Mouse (Mus musculus) neural tube, embryonic 12.5 days (tissue): ENCODE results near the gene Btnl6. TPM values are rescaled to one million over a fixed set of nuclear protein-coding genes. Genes with fewer than 3 reads are reported as not detected.

Experiments
- ATAC-seq: fragments of 200-750 bp; cut with Nextera tagmentation; 2 replicates; pipeline ENCODE4 v1.8.0; 2017; ENCODE audit warnings: low read depth, mild to moderate bottlenecking, moderate TSS enrichment, moderate library complexity; ENCODE audit not compliant: low FRiP score
- H3K27ac ChIP-seq: fragments of 300-500 bp; sonication (generic); 2 replicates; pipeline ENCODE4 v1.5.1; 2016
- H3K27me3 ChIP-seq: fragments of 300-500 bp; sonication (generic); replicated peaks from 2 replicates; pipeline ENCODE4 v1.6.1; 2016; ENCODE audit warnings: mild to moderate bottlenecking
- H3K36me3 ChIP-seq: fragments of 300-500 bp; sonication (generic); 2 replicates; pipeline ENCODE4 v1.6.1; 2016; ENCODE audit warnings: mild to moderate bottlenecking
- H3K4me1 ChIP-seq: fragments of 300-500 bp; sonication (generic); 2 replicates; pipeline ENCODE4 v1.6.1; 2016
- H3K4me2 ChIP-seq: fragments of 300-500 bp; sonication (generic); replicated peaks from 2 replicates; pipeline ENCODE4 v1.6.1; 2016; ENCODE audit warnings: mild to moderate bottlenecking
- H3K4me3 ChIP-seq: fragments of 300-500 bp; sonication (generic); 2 replicates; pipeline ENCODE4 v1.5.1; 2016
- H3K9ac ChIP-seq: fragments of 300-500 bp; sonication (generic); 2 replicates; pipeline ENCODE4 v1.6.1; 2016; ENCODE audit warnings: mild to moderate bottlenecking
- H3K9me3 ChIP-seq: fragments of 300-500 bp; sonication (generic); 2 replicates; pipeline ENCODE4 v1.6.1; 2016; ENCODE audit warnings: mild to moderate bottlenecking
- WGBS: fragments of 180-500 bp; shearing (Covaris S2); methylation state at CpG from one replicate; pipeline ENCODE4 v1.1.7; 2016; 5-methylcytosine and 5-hydroxymethylcytosine counted together
- polyA plus RNA-seq: library from polyadenylated mRNA; unstranded; fragments of >200 nt; fragmentation: Nextera tagmentation; extraction: Ambion mirVana; gene quantifications from 2 replicates; pipeline ENCODE4 v1.2.1, GENCODE M21; 2016

Btnl6 gene
- polyA plus RNA-seq, result not detected in 2 replicates

- no peak within 1 kb of the TSS for H3K9ac ChIP-seq
- H3K27me3 ChIP-seq, result no peaks in the 10 kb centered on the region
- 85% methylated on average over 4 of the region's 4 CpGs for WGBS
- no peak for ATAC-seq
- no peaks in the 10 kb centered on the region for H3K4me1 ChIP-seq
- H3K36me3 ChIP-seq, result no peaks in the 10 kb centered on the region
- no peak within 1 kb of the TSS for H3K4me2 ChIP-seq
- H3K27ac ChIP-seq, result no peak within 1 kb of the TSS
- H3K9me3 ChIP-seq, result no peaks in the 10 kb centered on the region
- no peak within 1 kb of the TSS for H3K4me3 ChIP-seq
These were observed at the start of gene Btnl6 for GRCm38 (mm10) chr17:34517252-34517651. TSS of gene Btnl6 (minus strand) at chr17:34517352.

- Histone ChIP-seq H3K36me3 (no peaks in the 10 kb centered on the region), H3K9ac (no peak overlapping the region), H3K4me3 (0 out of 2 replicates have a peak overlapping the region, but pooled peaks have one; percentile 7), H3K4me1 (peaks cover 7% of the 10 kb centered on the region; the same call in 1 of the 2 replicates), H3K4me2 (peak overlapping the region; percentile 20; the same call in 1 of the 2 replicates), H3K9me3 (no peaks in the 10 kb centered on the region), H3K27me3 (no peaks in the 10 kb centered on the region), H3K27ac (no peak overlapping the region)
- WGBS, result 45% methylated on average over 3 of the region's 3 CpGs
- ATAC-seq, result no peak
These were observed 47.6 kb upstream of the Btnl6 start for GRCm38 (mm10) chr17:34564796-34565195.

GRCm38 (mm10) chr17:34564003-34564421, 46.9 kb upstream of the Btnl6 start, which contains the start of gene Notch4:
TSS of gene Notch4 (plus strand) at chr17:34564268.
- WGBS, result 11% methylated on average over 6 of the region's 6 CpGs
- Histone ChIP-seq H3K9me3 (no peaks in the 10 kb centered on the region), H3K4me1 (peaks cover 7% of the 10 kb centered on the region; the same call in 1 of the 2 replicates), H3K36me3 (no peaks in the 10 kb centered on the region), H3K9ac (no peak within 1 kb of the TSS), H3K27ac (no peak within 1 kb of the TSS), H3K4me3 (peak within 1 kb of the TSS; percentile 7; the same call in 1 of the 2 replicates), H3K4me2 (peak within 1 kb of the TSS; percentile 20; the same call in 1 of the 2 replicates), H3K27me3 (no peaks in the 10 kb centered on the region)
- ATAC-seq, result no peak

GRCm38 (mm10) chr17:34563354-34563753, 46.2 kb upstream of the Btnl6 start:
- no peak for ATAC-seq
- H3K4me1 ChIP-seq, result peaks cover 7% of the 10 kb centered on the region; the same call in 1 of the 2 replicates
- WGBS, result 78% methylated on average over 11 of the region's 11 CpGs
- no peaks in the 10 kb centered on the region for H3K27me3 ChIP-seq
- H3K9ac ChIP-seq, result no peak overlapping the region
- no peaks in the 10 kb centered on the region for H3K36me3 ChIP-seq
- H3K4me2 ChIP-seq, result no peak overlapping the region
- no peak overlapping the region for H3K4me3 ChIP-seq
- H3K9me3 ChIP-seq, result no peaks in the 10 kb centered on the region
- no peak overlapping the region for H3K27ac ChIP-seq

- WGBS, result 72% methylated on average over 3 of the region's 3 CpGs
- H3K36me3 ChIP-seq, result no peaks in the 10 kb centered on the region
- ATAC-seq, result no peak
- no peak overlapping the region for H3K4me3 ChIP-seq
- no peak overlapping the region for H3K9ac ChIP-seq
- H3K27me3 ChIP-seq, result no peaks in the 10 kb centered on the region
- no peak overlapping the region for H3K4me2 ChIP-seq
- no peak overlapping the region for H3K27ac ChIP-seq
- peaks cover 7% of the 10 kb centered on the region; the same call in 1 of the 2 replicates for H3K4me1 ChIP-seq
- H3K9me3 ChIP-seq, result no peaks in the 10 kb centered on the region
These were observed 45.4 kb upstream of the Btnl6 start for GRCm38 (mm10) chr17:34562595-34562994.

- Histone ChIP-seq H3K27me3 (no peaks in the 10 kb centered on the region), H3K4me1 (peaks cover 7% of the 10 kb centered on the region; the same call in 1 of the 2 replicates), H3K36me3 (no peaks in the 10 kb centered on the region), H3K9ac (no peak overlapping the region), H3K27ac (no peak overlapping the region), H3K4me2 (no peak overlapping the region), H3K4me3 (no peak overlapping the region; the same call in 1 of the 2 replicates), H3K9me3 (no peaks in the 10 kb centered on the region)
- 47% methylated on average over 8 of the region's 8 CpGs for WGBS
- ATAC-seq, result no peak
These were observed 44.0 kb upstream of the Btnl6 start for GRCm38 (mm10) chr17:34561200-34561599.

GRCm38 (mm10) chr17:34560438-34560837, 43.3 kb upstream of the Btnl6 start:
- Histone ChIP-seq H3K4me1 (peaks cover 7% of the 10 kb centered on the region; the same call in 1 of the 2 replicates), H3K36me3 (no peaks in the 10 kb centered on the region), H3K9ac (no peak overlapping the region), H3K9me3 (no peaks in the 10 kb centered on the region), H3K27ac (no peak overlapping the region), H3K4me2 (no peak overlapping the region), H3K27me3 (no peaks in the 10 kb centered on the region), H3K4me3 (no peak overlapping the region)
- no peak for ATAC-seq
- WGBS, result 92% methylated on average over 6 of the region's 6 CpGs

- peaks cover 7% of the 10 kb centered on the region; the same call in 1 of the 2 replicates for H3K4me1 ChIP-seq
- no peak overlapping the region for H3K4me3 ChIP-seq
- 32% methylated on average over 15 of the region's 15 CpGs for WGBS
- H3K36me3 ChIP-seq, result no peaks in the 10 kb centered on the region
- no peaks in the 10 kb centered on the region for H3K9me3 ChIP-seq
- H3K9ac ChIP-seq, result no peak overlapping the region
- H3K4me2 ChIP-seq, result no peak overlapping the region
- ATAC-seq, result no peak
- no peaks in the 10 kb centered on the region for H3K27me3 ChIP-seq
- no peak overlapping the region for H3K27ac ChIP-seq
These were observed 42.7 kb upstream of the Btnl6 start for GRCm38 (mm10) chr17:34559895-34560294.

- Histone ChIP-seq H3K9me3 (no peaks in the 10 kb centered on the region), H3K9ac (no peak overlapping the region), H3K36me3 (no peaks in the 10 kb centered on the region), H3K27ac (no peak overlapping the region), H3K4me1 (peaks cover 3% of the 10 kb centered on the region; the same call in 1 of the 2 replicates), H3K4me2 (no peak overlapping the region), H3K4me3 (no peak overlapping the region), H3K27me3 (no peaks in the 10 kb centered on the region)
- ATAC-seq, result no peak
- WGBS, result 89% methylated on average over 7 of the region's 7 CpGs
These were observed 42.0 kb upstream of the Btnl6 start for GRCm38 (mm10) chr17:34559116-34559515.

- H3K36me3 ChIP-seq, result no peaks in the 10 kb centered on the region
- no peaks in the 10 kb centered on the region for H3K9me3 ChIP-seq
- no peak overlapping the region for H3K4me3 ChIP-seq
- no peak overlapping the region for H3K4me2 ChIP-seq
- H3K9ac ChIP-seq, result no peak overlapping the region
- H3K27me3 ChIP-seq, result no peaks in the 10 kb centered on the region
- no peaks in the 10 kb centered on the region for H3K4me1 ChIP-seq
- no peak overlapping the region for H3K27ac ChIP-seq
- no peak for ATAC-seq
- 57% methylated on average over 11 of the region's 11 CpGs for WGBS
These were observed 40.3 kb upstream of the Btnl6 start for GRCm38 (mm10) chr17:34557411-34557810.

- Histone ChIP-seq H3K9ac (no peak overlapping the region), H3K4me1 (no peaks in the 10 kb centered on the region), H3K36me3 (no peaks in the 10 kb centered on the region), H3K27me3 (no peaks in the 10 kb centered on the region), H3K4me2 (no peak overlapping the region), H3K4me3 (no peak overlapping the region), H3K27ac (no peak overlapping the region), H3K9me3 (no peaks in the 10 kb centered on the region)
- no peak for ATAC-seq
- WGBS, result 89% methylated on average over 8 of the region's 8 CpGs
These were observed 39.3 kb upstream of the Btnl6 start for GRCm38 (mm10) chr17:34556406-34556805.

- H3K27me3 ChIP-seq, result no peaks in the 10 kb centered on the region
- H3K4me1 ChIP-seq, result no peaks in the 10 kb centered on the region
- H3K27ac ChIP-seq, result no peak overlapping the region
- H3K9ac ChIP-seq, result no peak overlapping the region
- H3K9me3 ChIP-seq, result no peaks in the 10 kb centered on the region
- no peak for ATAC-seq
- WGBS, result 27% methylated on average over 5 of the region's 5 CpGs
- no peak overlapping the region for H3K4me2 ChIP-seq
- H3K36me3 ChIP-seq, result no peaks in the 10 kb centered on the region
- no peak overlapping the region for H3K4me3 ChIP-seq
These were observed 38.3 kb upstream of the Btnl6 start for GRCm38 (mm10) chr17:34555483-34555882.

- Histone ChIP-seq H3K4me1 (no peaks in the 10 kb centered on the region), H3K9me3 (no peaks in the 10 kb centered on the region), H3K4me2 (no peak overlapping the region), H3K4me3 (no peak overlapping the region), H3K9ac (no peak overlapping the region), H3K36me3 (no peaks in the 10 kb centered on the region), H3K27ac (no peak overlapping the region), H3K27me3 (no peaks in the 10 kb centered on the region)
- WGBS, result 83% methylated on average over 2 of the region's 2 CpGs
- no peak for ATAC-seq
These were observed 32.7 kb upstream of the Btnl6 start for GRCm38 (mm10) chr17:34549843-34550242.
